Mouse (Mus musculus) testis, adult 2 months (tissue): ENCODE measurements at regions not wholly inside any gene's neighbourhood (a gene's known extent, or its start where the extent isn't known, plus 50 kb on each side); places are given as distances from the start of the nearest gene placed in this dataset.

Experiments
- H3K27ac ChIP-seq: fragments of 200-500 bp; 2 replicates; pipeline ENCODE4 v1.5.1; 2012; ENCODE audit warnings: low read depth, low read length; ENCODE audit not compliant: control insufficient read depth, insufficient read depth
- H3K27me3 ChIP-seq: fragments of 200-500 bp; 2 replicates; pipeline ENCODE4 v1.6.1; 2012; ENCODE audit warnings: mild to moderate bottlenecking, low read length, moderate library complexity; ENCODE audit not compliant: control insufficient read depth, insufficient read depth
- H3K36me3 ChIP-seq: fragments of 200-500 bp; 2 replicates; pipeline ENCODE4 v1.6.1; 2012; ENCODE audit warnings: mild to moderate bottlenecking, low read length; ENCODE audit not compliant: control insufficient read depth, insufficient read depth
- H3K4me1 ChIP-seq: fragments of 200-500 bp; 2 replicates; pipeline ENCODE4 v1.6.1; 2012; ENCODE audit warnings: low read length; ENCODE audit not compliant: control insufficient read depth, insufficient read depth
- H3K4me3 ChIP-seq: fragments of 200-500 bp; 2 replicates; pipeline ENCODE4 v1.5.1; 2012; ENCODE audit warnings: low read depth, mild to moderate bottlenecking, low read length, moderate library complexity, mixed read lengths; ENCODE audit not compliant: control insufficient read depth
- CTCF ChIP-seq: fragments of 200-500 bp; IDR thresholded peaks from 2 replicates; pipeline ENCODE4 v1.5.1; 2012; ENCODE audit warnings: low read depth, mild to moderate bottlenecking, inconsistent platforms, low read length, moderate library complexity; ENCODE audit not compliant: control insufficient read depth, insufficient read depth, insufficient replicate concordance
- POLR2A ChIP-seq: fragments of 200-500 bp; IDR thresholded peaks from 2 replicates; pipeline ENCODE4 v1.6.1; 2012; ENCODE audit warnings: low read depth, mild to moderate bottlenecking, inconsistent platforms, low read length, moderate library complexity; ENCODE audit not compliant: control insufficient read depth

DNA sequence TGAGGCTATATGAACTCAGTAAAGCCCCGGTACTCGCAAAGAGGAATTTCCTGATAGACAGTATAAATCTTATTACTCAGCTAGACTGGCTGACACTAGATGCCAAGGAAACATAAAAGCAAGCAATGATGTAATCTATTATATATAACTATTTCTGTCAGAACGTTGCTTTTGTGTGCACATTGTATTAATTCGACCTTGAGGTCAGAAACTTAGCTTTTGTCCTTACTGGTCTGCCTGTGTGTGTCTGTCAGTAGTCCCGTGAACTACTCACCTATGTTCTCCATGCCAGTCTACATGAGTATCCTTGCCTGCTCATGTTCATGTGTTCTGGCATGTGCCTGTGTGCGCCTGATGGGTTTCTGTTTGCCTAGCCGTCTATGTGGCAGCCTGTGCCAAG lies 70.5 kb downstream of the Tmx1 start:
- Histone ChIP-seq H3K27me3 (no peaks in the 10 kb centered on the region), H3K4me3 (no peak overlapping the region), H3K36me3 (no peaks in the 10 kb centered on the region), H3K4me1 (no peaks in the 10 kb centered on the region), H3K27ac (no peak overlapping the region)
- TF ChIP-seq CTCF = no peak
- TF ChIP-seq POLR2A = no peak

DNA sequence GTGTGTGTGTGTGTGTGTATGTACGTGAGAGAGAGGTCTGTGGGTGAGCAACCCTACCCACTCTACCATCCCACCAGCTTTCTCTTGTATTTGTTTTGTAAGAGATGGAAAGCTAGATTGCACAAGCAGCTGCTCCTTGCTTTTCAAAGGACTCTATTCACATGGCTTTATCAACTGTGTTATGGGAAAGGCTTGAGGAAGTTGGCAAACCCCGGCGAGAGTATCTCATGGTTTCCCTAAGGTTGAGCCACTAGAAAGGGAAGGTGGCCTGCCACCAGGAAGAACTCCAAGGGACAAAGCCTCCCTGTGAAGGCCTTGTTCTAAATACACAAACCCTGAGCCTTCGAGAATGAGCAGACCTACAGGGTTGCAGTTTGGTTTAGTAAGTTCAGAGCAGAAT lies 71.8 kb downstream of the Tmx1 start:
- no peaks in the 10 kb centered on the region for H3K36me3 ChIP-seq
- no peak overlapping the region for H3K4me3 ChIP-seq
- H3K27ac ChIP-seq = no peak overlapping the region
- no peaks in the 10 kb centered on the region for H3K27me3 ChIP-seq
- no peaks in the 10 kb centered on the region for H3K4me1 ChIP-seq
- TF ChIP-seq CTCF = no peak
- TF ChIP-seq POLR2A = no peak

DNA sequence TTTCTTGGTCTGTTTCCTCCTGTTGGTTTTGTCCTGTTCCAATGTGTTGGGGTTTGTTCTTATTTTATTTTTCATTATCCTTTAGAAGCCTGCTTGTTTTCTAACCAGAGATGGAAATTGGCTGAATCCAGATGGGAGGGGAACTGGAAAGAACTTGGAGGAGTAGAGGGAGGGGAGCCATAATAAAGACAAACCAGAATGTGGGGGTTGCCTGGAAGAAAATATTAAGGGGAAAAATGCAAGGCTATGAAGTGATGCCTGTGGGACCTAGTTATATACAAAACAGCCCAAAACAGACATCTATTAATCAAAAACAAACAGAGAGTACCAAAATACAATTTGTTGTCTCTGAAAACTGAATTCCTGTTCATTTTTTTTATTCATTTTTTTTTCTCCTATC lies 78.8 kb downstream of the Tmx1 start:
- Histone ChIP-seq H3K4me3 (no peak overlapping the region), H3K27ac (no peak overlapping the region), H3K27me3 (no peaks in the 10 kb centered on the region), H3K4me1 (peaks cover 2% of the 10 kb centered on the region; the same call in 1 of the 2 replicates), H3K36me3 (no peaks in the 10 kb centered on the region)
- no peak for TF ChIP-seq POLR2A
- TF ChIP-seq CTCF = no peak

DNA sequence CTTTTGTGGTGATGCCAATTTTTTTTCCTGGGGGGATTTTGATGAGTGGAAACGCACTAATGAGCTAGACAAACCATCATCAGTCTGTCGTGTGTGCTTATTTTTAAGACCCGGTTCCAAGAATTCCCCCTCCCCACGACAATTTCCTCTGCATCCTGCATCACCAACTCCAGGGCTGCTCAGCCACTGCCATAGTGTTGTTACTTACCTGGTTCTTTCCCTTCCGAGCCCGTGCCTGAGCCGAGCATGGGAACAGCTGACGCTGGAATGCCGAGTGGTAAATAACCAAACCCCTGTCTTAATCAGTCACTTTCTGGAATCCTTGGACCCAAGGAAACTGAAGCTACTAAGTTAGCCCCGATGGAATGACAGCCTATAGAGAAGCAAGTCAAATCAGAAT lies 79.3 kb downstream of the Tmx1 start:
- H3K27me3 ChIP-seq = no peaks in the 10 kb centered on the region
- TF ChIP-seq POLR2A (no peak), CTCF (no peak)
- peaks cover 2% of the 10 kb centered on the region; the same call in 1 of the 2 replicates for H3K4me1 ChIP-seq

DNA sequence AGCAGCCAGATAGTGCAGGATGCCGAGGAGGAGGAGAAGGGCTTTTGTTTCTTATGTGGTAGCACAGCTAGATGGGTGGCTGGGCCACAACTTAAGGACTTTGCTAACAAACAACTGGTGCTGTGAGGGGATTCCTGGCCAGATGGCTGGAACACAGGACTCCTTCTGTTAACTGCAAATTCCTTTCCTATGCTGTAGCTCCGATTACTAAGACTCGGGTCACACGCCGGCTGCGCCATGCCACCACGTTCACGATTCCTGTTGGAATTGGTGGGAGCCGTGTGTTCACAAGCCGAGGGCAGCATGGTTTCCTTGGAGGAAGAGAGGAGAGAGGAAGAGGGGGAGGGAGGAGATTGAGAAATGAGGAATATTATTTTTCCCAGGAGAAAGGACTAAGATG lies 79.9 kb downstream of the Tmx1 start:
- Histone ChIP-seq H3K27me3 (no peaks in the 10 kb centered on the region), H3K4me1 (peaks cover 2% of the 10 kb centered on the region; the same call in 1 of the 2 replicates), H3K4me3 (no peak overlapping the region), H3K36me3 (no peaks in the 10 kb centered on the region), H3K27ac (peak overlapping the region; percentile 16)
- no peak for TF ChIP-seq CTCF
- TF ChIP-seq POLR2A = no peak

More for the DNA sequence above, 79.3 kb downstream of the Tmx1 start:
- Histone ChIP-seq H3K4me3 (no peak overlapping the region), H3K36me3 (no peaks in the 10 kb centered on the region), H3K27ac (no peak overlapping the region)

DNA sequence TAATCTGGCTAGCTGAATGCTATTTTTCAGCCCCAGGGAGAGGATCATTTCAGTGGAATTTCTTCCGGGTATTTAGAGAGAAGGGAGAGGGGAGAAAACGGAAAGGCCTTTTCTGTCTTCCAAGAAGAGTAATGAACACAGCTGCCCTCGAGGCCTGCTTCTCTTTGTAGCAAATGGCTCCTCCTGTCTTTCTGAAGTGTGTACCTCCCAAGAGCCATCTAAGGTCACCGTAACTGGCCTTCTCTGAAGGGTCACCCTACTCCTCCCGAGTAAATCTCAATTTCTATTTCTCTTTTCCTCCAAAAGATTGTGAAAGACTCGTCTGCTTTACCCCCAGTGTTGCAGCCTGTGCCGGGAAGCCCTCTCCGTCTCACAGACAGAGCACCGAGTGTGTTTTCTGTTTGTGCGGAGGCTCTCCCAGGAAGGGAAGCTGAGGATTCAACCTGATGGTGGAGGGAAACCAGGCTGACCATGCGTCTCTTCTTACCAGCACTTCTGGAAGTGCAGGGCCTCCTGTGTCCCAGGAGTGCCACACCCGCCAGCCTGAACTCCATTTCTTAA lies 80.6 kb downstream of the Tmx1 start:
- no peak overlapping the region for H3K27ac ChIP-seq

DNA sequence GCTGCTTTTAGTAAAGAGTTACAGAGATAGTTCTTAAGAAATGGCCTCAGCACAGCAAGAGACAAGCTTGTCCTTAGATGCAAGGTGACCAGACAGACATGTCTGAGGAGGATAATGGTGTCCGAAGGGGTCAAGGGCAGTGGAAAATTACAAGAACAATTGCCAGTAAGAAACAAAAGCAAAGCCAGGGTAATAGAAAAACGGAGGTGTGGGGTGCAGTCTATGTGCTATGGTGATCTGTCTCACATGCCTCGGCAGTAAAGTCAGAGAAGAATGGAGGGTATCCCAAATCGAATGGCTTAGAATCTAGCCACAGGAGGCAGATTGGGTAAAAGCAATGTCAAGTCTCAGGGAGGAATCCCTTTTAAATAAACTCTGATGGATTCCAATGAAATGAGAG lies 86.2 kb downstream of the Tmx1 start:
- TF ChIP-seq POLR2A (no peak), CTCF (no peak)
- Histone ChIP-seq H3K4me3 (no peak overlapping the region), H3K4me1 (peaks cover 2% of the 10 kb centered on the region; the same call in 1 of the 2 replicates), H3K27me3 (no peaks in the 10 kb centered on the region), H3K36me3 (no peaks in the 10 kb centered on the region), H3K27ac (no peak overlapping the region)

More for the DNA sequence above, 80.6 kb downstream of the Tmx1 start:
- no peak overlapping the region for H3K4me3 ChIP-seq
- peaks cover 2% of the 10 kb centered on the region; the same call in 1 of the 2 replicates for H3K4me1 ChIP-seq
- no peak for TF ChIP-seq CTCF
- no peak for TF ChIP-seq POLR2A
- H3K36me3 ChIP-seq = no peaks in the 10 kb centered on the region
- no peaks in the 10 kb centered on the region for H3K27me3 ChIP-seq
